Mouse (Mus musculus) kidney, embryonic 14.5 days (tissue): ENCODE measurements around the gene Slf2. TPM values are rescaled to one million over a fixed set of nuclear protein-coding genes. Genes with fewer than 3 reads are reported as not detected.

Source experiments
- ATAC-seq: fragments of 200-750 bp; cut with Nextera tagmentation; 2 replicates; pipeline ENCODE4 v1.8.0; 2017; ENCODE audit warnings: moderate number of reproducible peaks, mild to moderate bottlenecking, moderate TSS enrichment, moderate library complexity; ENCODE audit not compliant: low FRiP score, low TSS enrichment
- H3K27ac ChIP-seq: fragments of 300-500 bp; sonication (generic); 2 replicates; pipeline ENCODE4 v1.5.1; 2014; ENCODE audit warnings: low read depth, mild to moderate bottlenecking, low read length, moderate library complexity, mixed read lengths
- H3K27me3 ChIP-seq: fragments of 300-500 bp; sonication (generic); 2 replicates; pipeline ENCODE4 v1.6.1; 2014; ENCODE audit warnings: mild to moderate bottlenecking, low read length; ENCODE audit not compliant: control insufficient read depth, insufficient read depth
- H3K36me3 ChIP-seq: fragments of 300-500 bp; sonication (generic); 2 replicates; pipeline ENCODE4 v1.6.1; 2014; ENCODE audit warnings: low read length, mixed read lengths; ENCODE audit not compliant: control insufficient read depth, insufficient read depth
- H3K4me1 ChIP-seq: fragments of 300-500 bp; sonication (generic); 2 replicates; pipeline ENCODE4 v1.6.1; 2014; ENCODE audit warnings: low read length, mixed read lengths; ENCODE audit not compliant: control insufficient read depth, insufficient read depth
- H3K4me2 ChIP-seq: fragments of 300-500 bp; sonication (generic); replicated peaks from 2 replicates; pipeline ENCODE4 v1.6.1; 2014; ENCODE audit warnings: low read depth, mild to moderate bottlenecking, low read length
- H3K4me3 ChIP-seq: fragments of 300-500 bp; sonication (generic); 2 replicates; pipeline ENCODE4 v1.5.1; 2014; ENCODE audit warnings: mild to moderate bottlenecking, low read length
- H3K9ac ChIP-seq: fragments of 300-500 bp; sonication (generic); 2 replicates; pipeline ENCODE4 v1.6.1; 2014; ENCODE audit warnings: low read depth, mild to moderate bottlenecking, low read length, moderate library complexity
- H3K9me3 ChIP-seq: fragments of 300-500 bp; sonication (generic); 2 replicates; pipeline ENCODE4 v1.6.1; 2016; ENCODE audit warnings: low read length; ENCODE audit not compliant: control insufficient read depth
- WGBS: fragments of 180-500 bp; shearing (Covaris S2); extraction: QIAGEN DNeasy Blood & Tissue Kit; methylation state at CpG from one replicate; pipeline ENCODE4 v1.1.7; 2014; 5-methylcytosine and 5-hydroxymethylcytosine counted together
- polyA plus RNA-seq: library from polyadenylated mRNA; unstranded; fragments of >200 nt; fragmentation: Nextera tagmentation; extraction: Ambion mirVana; gene quantifications from 2 replicates; pipeline ENCODE4 v1.2.1, GENCODE M21; 2014

Gene Slf2
- polyA plus RNA-seq, 1 experiment from 2014 or later = 60.0 TPM

- H3K4me1 ChIP-seq = peaks cover 37% of the 10 kb centered on the region
- H3K27me3 ChIP-seq = no peaks in the 10 kb centered on the region
- 76% methylated on average over 8 of the region's 8 CpGs for WGBS
- peak overlapping the region; percentile 99 for H3K4me2 ChIP-seq
- H3K4me3 ChIP-seq = no peak overlapping the region
- no peaks in the 10 kb centered on the region for H3K9me3 ChIP-seq
- ATAC-seq = no peak
- no peak overlapping the region; the same call in 1 of the 2 replicates for H3K9ac ChIP-seq
- no peak overlapping the region for H3K27ac ChIP-seq
- peaks cover 4% of the 10 kb centered on the region; the same call in 1 of the 2 replicates for H3K36me3 ChIP-seq
Observed at GRCm38 (mm10) chr19:44991031-44991430, 60.1 kb downstream of the Slf2 start.

GRCm38 (mm10) chr19:44992246-44992645, 61.3 kb downstream of the Slf2 start:
- ATAC-seq = no peak
- no peaks in the 10 kb centered on the region for H3K9me3 ChIP-seq
- H3K4me3 ChIP-seq = no peak overlapping the region
- no peak overlapping the region for H3K4me2 ChIP-seq
- no peak overlapping the region for H3K9ac ChIP-seq
- H3K27ac ChIP-seq = no peak overlapping the region
- H3K36me3 ChIP-seq = peaks cover 8% of the 10 kb centered on the region; the same call in 1 of the 2 replicates
- no peaks in the 10 kb centered on the region for H3K27me3 ChIP-seq
- H3K4me1 ChIP-seq = peaks cover 37% of the 10 kb centered on the region
- 24% methylated on average over 7 of the region's 7 CpGs for WGBS

GRCm38 (mm10) chr19:44992712-44993111, 61.8 kb downstream of the Slf2 start:
- H3K9ac ChIP-seq = no peak overlapping the region

GRCm38 (mm10) chr19:44997786-44998185, 66.8 kb downstream of the Slf2 start:
- peaks cover 34% of the 10 kb centered on the region; the same call in 1 of the 2 replicates for H3K36me3 ChIP-seq

More at GRCm38 (mm10) chr19:44992712-44993111, 61.8 kb downstream of the Slf2 start:
- Histone ChIP-seq H3K4me2 (no peak overlapping the region), H3K4me1 (peaks cover 37% of the 10 kb centered on the region), H3K36me3 (peaks cover 13% of the 10 kb centered on the region; the same call in 1 of the 2 replicates), H3K4me3 (no peak overlapping the region), H3K27me3 (no peaks in the 10 kb centered on the region), H3K27ac (no peak overlapping the region), H3K9me3 (no peaks in the 10 kb centered on the region)
- ATAC-seq = no peak
- WGBS = 54% methylated on average over 7 of the region's 7 CpGs

GRCm38 (mm10) chr19:44999647-45000046, 68.7 kb downstream of the Slf2 start:
- H3K27me3 ChIP-seq = no peaks in the 10 kb centered on the region
- no peak overlapping the region for H3K27ac ChIP-seq
- peaks cover 51% of the 10 kb centered on the region for H3K36me3 ChIP-seq
- no peaks in the 10 kb centered on the region for H3K4me1 ChIP-seq
- H3K9me3 ChIP-seq = no peaks in the 10 kb centered on the region
- WGBS = 84% methylated on average over 8 of the region's 8 CpGs
- H3K4me3 ChIP-seq = no peak overlapping the region
- H3K4me2 ChIP-seq = no peak overlapping the region
- H3K9ac ChIP-seq = no peak overlapping the region
- no peak for ATAC-seq

More at GRCm38 (mm10) chr19:44997786-44998185, 66.8 kb downstream of the Slf2 start:
- Histone ChIP-seq H3K4me2 (no peak overlapping the region), H3K4me3 (no peak overlapping the region), H3K27ac (no peak overlapping the region), H3K9me3 (no peaks in the 10 kb centered on the region), H3K27me3 (no peaks in the 10 kb centered on the region), H3K4me1 (no peaks in the 10 kb centered on the region), H3K9ac (no peak overlapping the region)
- no peak for ATAC-seq
- 90% methylated on average over 11 of the region's 11 CpGs for WGBS

GRCm38 (mm10) chr19:45002301-45002700, 71.3 kb downstream of the Slf2 start:
- Histone ChIP-seq H3K9ac (no peak overlapping the region), H3K4me3 (no peak overlapping the region), H3K36me3 (peaks cover 52% of the 10 kb centered on the region), H3K9me3 (no peaks in the 10 kb centered on the region), H3K4me2 (no peak overlapping the region), H3K4me1 (peaks cover 14% of the 10 kb centered on the region), H3K27me3 (no peaks in the 10 kb centered on the region), H3K27ac (no peak overlapping the region)
- no peak for ATAC-seq
- WGBS = 71% methylated on average over 3 of the region's 3 CpGs

- no peak overlapping the region for H3K9ac ChIP-seq
- no peak overlapping the region for H3K4me2 ChIP-seq
- peaks cover 49% of the 10 kb centered on the region for H3K36me3 ChIP-seq
- no peak for ATAC-seq
- no peaks in the 10 kb centered on the region for H3K27me3 ChIP-seq
- no peaks in the 10 kb centered on the region for H3K9me3 ChIP-seq
- peaks cover 18% of the 10 kb centered on the region for H3K4me1 ChIP-seq
- no peak overlapping the region for H3K4me3 ChIP-seq
- 87% methylated on average over 7 of the region's 7 CpGs for WGBS
- H3K27ac ChIP-seq = no peak overlapping the region
Observed at GRCm38 (mm10) chr19:45003740-45004516, 73.0 kb downstream of the Slf2 start.

GRCm38 (mm10) chr19:45005444-45005843, 74.5 kb downstream of the Slf2 start, which contains the start of gene Twnk:
TSS of gene Twnk (plus strand) at chr19:45005663.
- H3K27me3 ChIP-seq = no peaks in the 10 kb centered on the region
- H3K36me3 ChIP-seq = peaks cover 59% of the 10 kb centered on the region
- WGBS = 11% methylated on average over 16 of the region's 16 CpGs
- peak within 1 kb of the TSS; percentile 83 for H3K27ac ChIP-seq
- peak; percentile 17; the same call in 1 of the 2 replicates for ATAC-seq
- H3K9ac ChIP-seq = peak within 1 kb of the TSS; percentile 80
- H3K4me2 ChIP-seq = peak within 1 kb of the TSS; percentile 91
- peaks cover 18% of the 10 kb centered on the region for H3K4me1 ChIP-seq
- H3K9me3 ChIP-seq = no peaks in the 10 kb centered on the region
- H3K4me3 ChIP-seq = peak within 1 kb of the TSS; percentile 97
